Mouse (Mus musculus) kidney, adult 2 months (tissue): ENCODE measurements around the gene Tfip11. TPM values are rescaled to one million over a fixed set of nuclear protein-coding genes. Genes with fewer than 3 reads are reported as not detected.
A peak's percentile ranks its signal among the peaks of the same experiment; 100 is the strongest.

ENCODE experiments used
- DNase-seq: peaks from one replicate; pipeline ENCODE4 v3.0.0; 2021
- H3K27ac ChIP-seq: fragments of 200-500 bp; 2 replicates; pipeline ENCODE4 v1.5.1; 2012; ENCODE audit warnings: low read depth, low read length, control low read depth, inconsistent platforms; ENCODE audit not compliant: insufficient read depth
- H3K27me3 ChIP-seq: fragments of 200-500 bp; replicated peaks from 2 replicates; pipeline ENCODE4 v1.6.1; 2012; ENCODE audit warnings: mild to moderate bottlenecking, moderate library complexity, low read length, inconsistent platforms; ENCODE audit not compliant: control insufficient read depth, insufficient read depth
- H3K36me3 ChIP-seq: fragments of 200-500 bp; 2 replicates; pipeline ENCODE4 v1.6.1; 2012; ENCODE audit warnings: mild to moderate bottlenecking, moderate library complexity, low read length, inconsistent platforms; ENCODE audit not compliant: control insufficient read depth, insufficient read depth
- H3K4me1 ChIP-seq: fragments of 200-500 bp; 2 replicates; pipeline ENCODE4 v1.6.1; 2011; ENCODE audit warnings: low read length; ENCODE audit not compliant: control insufficient read depth, insufficient read depth
- H3K4me3 ChIP-seq: fragments of 200-500 bp; 2 replicates; pipeline ENCODE4 v1.5.1; 2011; ENCODE audit warnings: mild to moderate bottlenecking, low read depth, low read length, control low read depth; ENCODE audit not compliant: insufficient read depth
- CTCF ChIP-seq: fragments of 200-500 bp; conservative IDR thresholded peaks from 2 replicates; pipeline ENCODE4 v1.5.1; 2011; ENCODE audit warnings: low read depth, mild to moderate bottlenecking, control low read depth, low read length, moderate library complexity, mixed read lengths; ENCODE audit not compliant: insufficient read depth, insufficient read length
- POLR2A ChIP-seq: fragments of 200-500 bp; IDR thresholded peaks from one replicate; pipeline ENCODE4 v1.6.1; 2011; ENCODE audit warnings: low read depth, low read length, control low read depth
- WGBS: fragments of 180-500 bp; shearing (Covaris S2); methylation state at CpG from one replicate; pipeline ENCODE4 v1.1.7; 2018; 5-methylcytosine and 5-hydroxymethylcytosine counted together
- polyA plus RNA-seq: library from polyadenylated mRNA; depleted of rRNA; stranded (reverse); fragments of >200 nt; gene quantifications from 2 replicates; pipeline ENCODE4 v1.2.3, GENCODE M21; 2012

The Tfip11 gene
- polyA plus RNA-seq, 1 experiment, result 26.7 TPM

DNA sequence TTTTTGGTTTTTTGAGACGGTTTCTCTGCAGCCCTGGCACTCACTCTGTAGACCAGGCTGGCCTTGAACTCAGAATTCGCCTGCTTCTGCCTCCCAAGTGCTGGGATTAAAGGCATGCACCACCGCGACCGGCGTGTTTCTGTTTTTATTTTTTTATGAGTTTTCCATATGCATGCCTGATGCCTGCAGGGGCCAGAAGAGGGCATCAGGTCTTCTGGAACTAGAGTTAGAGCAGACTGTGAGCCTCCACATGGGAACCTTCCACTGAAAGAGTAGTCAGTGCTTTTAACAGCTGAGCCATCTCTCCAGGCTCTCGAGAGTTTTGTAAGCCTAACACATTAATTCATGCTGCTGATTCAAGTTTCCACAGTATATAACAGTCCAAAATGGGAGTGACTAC is 13.1 kb downstream of the Tfip11 start:
- WGBS, result 52% methylated on average over 7 of the region's 7 CpGs
- H3K36me3 ChIP-seq, result peaks cover 5% of the 10 kb centered on the region; the same call in 1 of the 2 replicates
- H3K4me3 ChIP-seq, result no peak overlapping the region
- H3K27ac ChIP-seq, result no peak overlapping the region
- no peaks in the 10 kb centered on the region for H3K27me3 ChIP-seq
- DNase-seq, result no peak
- peaks cover 9% of the 10 kb centered on the region; the same call in 1 of the 2 replicates for H3K4me1 ChIP-seq
- TF ChIP-seq CTCF, result no peak
- TF ChIP-seq POLR2A, result no peak

DNA sequence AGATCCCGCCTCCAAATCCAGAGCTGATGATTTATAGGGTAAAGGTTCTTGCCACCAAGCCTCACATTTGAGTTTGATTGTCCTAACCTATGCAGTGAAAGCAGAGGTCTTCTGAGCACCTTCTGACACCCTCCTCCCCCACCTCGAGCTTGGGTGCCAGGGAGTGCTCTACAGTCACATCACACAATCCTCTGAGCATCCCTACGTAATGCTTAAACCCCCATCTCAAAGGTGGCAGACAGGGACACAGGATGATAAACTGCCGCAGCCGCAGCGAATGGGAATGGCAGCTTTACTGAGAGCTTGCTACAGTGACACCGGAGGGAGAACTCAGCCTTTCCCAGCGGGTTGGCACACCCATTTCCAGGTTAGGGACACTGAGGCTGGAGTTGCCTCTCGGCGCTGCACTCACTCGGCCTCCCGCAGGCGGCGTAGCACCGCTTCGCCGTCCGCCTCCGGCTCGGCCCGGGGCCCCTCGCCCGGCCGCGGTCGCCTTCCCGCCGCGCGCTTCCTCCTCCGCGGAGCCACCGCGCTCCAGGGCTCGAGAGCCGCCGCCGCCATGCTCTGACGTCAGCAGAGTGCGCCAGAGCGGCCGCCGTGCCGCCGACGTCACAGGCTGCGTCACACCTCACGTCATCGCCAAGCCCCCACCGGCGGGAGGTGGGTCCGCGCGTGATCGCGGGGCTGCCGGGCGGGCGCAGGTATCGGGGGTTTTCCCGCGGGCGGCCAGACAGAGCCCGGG is 16.5 kb downstream of the Tfip11 start, which contains the start of the genes Srrd and Hps4:
Gene Srrd (minus strand): TSS at position 578 of the 742 bp plus-strand sequence.
Gene Hps4 (plus strand): TSS at position 621 of the 742 bp plus-strand sequence.
- H3K36me3 ChIP-seq, result no peaks in the 10 kb centered on the region
- TF ChIP-seq CTCF (no peak), POLR2A (no peak)
- peak; percentile 87 for DNase-seq
- H3K27ac ChIP-seq, result no peak within 1 kb of the TSS
- H3K27me3 ChIP-seq, result no peaks in the 10 kb centered on the region
- peaks cover 12% of the 10 kb centered on the region; the same call in 1 of the 2 replicates for H3K4me1 ChIP-seq
- peak within 1 kb of the TSS; percentile 68 for H3K4me3 ChIP-seq
- WGBS, result 1% methylated on average over 64 of the region's 64 CpGs

DNA sequence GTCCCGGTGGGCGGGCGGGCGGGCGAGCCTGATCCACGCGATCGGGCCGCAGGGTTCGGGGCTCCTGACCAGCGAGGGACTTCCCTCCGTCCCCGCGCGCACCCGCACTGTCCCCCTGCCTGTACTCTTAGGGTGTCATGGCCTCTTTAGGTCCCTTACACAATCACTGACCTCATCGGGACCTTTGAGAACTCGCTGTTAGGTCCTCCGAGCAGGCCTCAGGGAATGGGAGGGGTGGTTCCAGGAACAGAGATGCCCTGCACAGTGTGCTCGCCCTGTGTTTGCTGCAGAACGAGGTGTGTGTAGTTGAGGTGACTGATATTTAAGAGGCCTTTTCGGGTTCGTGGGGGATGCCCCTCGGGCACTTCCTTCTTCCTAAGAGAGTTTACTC is 17.0 kb downstream of the Tfip11 start:
- Histone ChIP-seq H3K27ac (no peak overlapping the region), H3K36me3 (no peaks in the 10 kb centered on the region), H3K4me1 (peaks cover 12% of the 10 kb centered on the region; the same call in 1 of the 2 replicates), H3K27me3 (no peaks in the 10 kb centered on the region), H3K4me3 (peak overlapping the region; percentile 68)
- no peak for DNase-seq
- under 1% methylated on average over 24 of the region's 24 CpGs for WGBS
- TF ChIP-seq POLR2A, result no peak
- no peak for TF ChIP-seq CTCF

DNA sequence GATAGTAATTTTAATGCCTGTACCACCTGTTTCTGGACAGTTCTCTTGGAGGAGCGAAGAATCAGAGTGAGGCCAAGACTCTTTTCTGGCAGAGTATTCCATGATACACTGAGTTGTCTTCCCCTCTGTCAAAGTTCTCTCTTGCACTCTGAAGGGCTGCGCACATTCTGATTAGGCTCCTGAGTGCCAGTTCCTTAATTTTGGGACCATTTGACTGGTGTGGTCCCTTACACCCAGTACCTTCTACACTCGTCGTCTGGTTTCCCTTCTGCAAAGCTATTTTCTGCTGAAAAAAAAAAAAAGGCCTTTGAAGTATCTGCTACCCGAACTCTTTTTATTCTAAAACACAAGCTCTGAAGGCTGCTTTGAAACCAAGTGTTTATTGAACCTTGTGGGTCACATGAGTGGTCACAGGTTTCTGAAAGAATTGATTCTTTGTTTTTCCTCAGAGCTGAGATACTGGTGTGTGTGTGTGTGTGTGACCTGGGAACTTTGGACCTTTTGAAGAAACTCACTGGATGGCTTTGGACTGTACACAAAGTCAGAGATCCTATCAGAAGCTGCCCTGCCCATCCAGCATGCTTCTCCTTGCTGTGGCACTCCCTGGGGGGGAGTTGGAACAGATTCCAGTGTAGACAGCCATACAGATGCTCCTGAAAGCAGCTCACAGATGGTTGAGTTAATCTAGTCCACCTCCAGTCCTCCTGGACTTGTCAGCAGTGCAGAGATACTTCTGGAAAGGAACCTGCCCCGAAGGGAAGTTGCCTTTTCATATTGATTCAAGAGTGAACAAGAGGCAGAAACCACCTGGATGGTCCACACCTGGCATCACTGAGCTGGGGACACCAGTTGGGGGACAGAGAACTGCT is 18.2 kb downstream of the Tfip11 start:
- peaks cover 12% of the 10 kb centered on the region; the same call in 1 of the 2 replicates for H3K4me1 ChIP-seq
- DNase-seq, result peak; percentile 62
- H3K36me3 ChIP-seq, result no peaks in the 10 kb centered on the region
- H3K27me3 ChIP-seq, result no peaks in the 10 kb centered on the region
- no peak for TF ChIP-seq CTCF
- TF ChIP-seq POLR2A, result no peak
- H3K4me3 ChIP-seq, result no peak overlapping the region
- WGBS, result 68% methylated on average over 6 of the region's 6 CpGs
- no peak overlapping the region for H3K27ac ChIP-seq

DNA sequence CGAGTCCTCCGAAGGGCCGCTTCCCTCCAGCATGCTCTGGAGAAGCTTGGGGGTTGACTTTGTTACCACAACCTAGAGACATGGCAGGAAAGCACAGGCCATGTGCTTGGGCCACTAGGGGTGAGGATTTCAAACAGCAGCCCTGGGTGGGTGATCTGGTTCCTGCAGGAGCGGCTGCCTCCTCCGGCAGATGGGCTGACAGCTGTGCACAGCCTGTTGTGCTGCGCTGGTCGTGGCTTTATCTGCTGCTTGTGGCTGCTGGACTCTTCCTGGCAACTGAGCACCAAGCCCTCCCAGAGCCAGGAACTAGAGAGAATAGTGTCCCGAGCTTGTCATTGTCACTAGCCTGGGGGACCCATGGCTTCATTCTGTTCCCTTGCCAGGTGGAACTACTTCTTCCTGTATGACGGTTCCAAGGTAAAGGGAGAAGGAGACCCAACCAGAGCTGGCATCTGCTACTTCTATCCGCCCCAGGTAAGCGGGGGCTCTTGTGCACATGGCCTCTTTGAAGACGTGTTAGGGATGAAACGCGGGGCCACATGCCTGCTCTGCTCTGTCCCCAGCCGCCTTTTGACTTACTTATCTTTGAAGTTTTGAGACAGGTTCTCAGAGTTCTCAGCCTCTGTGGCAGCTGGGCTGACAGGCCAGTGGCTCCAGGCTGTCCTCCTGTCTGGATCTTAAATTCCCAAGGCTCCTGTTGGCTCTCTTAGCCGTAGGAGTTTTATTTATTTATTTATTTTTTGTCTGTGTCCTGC is 20.2 kb downstream of the Tfip11 start:
- H3K4me3 ChIP-seq, result no peak overlapping the region
- peaks cover 12% of the 10 kb centered on the region; the same call in 1 of the 2 replicates for H3K4me1 ChIP-seq
- no peak overlapping the region for H3K27ac ChIP-seq
- H3K36me3 ChIP-seq, result no peaks in the 10 kb centered on the region
- no peak for DNase-seq
- WGBS, result 84% methylated on average over 16 of the region's 16 CpGs
- TF ChIP-seq CTCF (no peak), POLR2A (no peak)
- H3K27me3 ChIP-seq, result no peaks in the 10 kb centered on the region

DNA sequence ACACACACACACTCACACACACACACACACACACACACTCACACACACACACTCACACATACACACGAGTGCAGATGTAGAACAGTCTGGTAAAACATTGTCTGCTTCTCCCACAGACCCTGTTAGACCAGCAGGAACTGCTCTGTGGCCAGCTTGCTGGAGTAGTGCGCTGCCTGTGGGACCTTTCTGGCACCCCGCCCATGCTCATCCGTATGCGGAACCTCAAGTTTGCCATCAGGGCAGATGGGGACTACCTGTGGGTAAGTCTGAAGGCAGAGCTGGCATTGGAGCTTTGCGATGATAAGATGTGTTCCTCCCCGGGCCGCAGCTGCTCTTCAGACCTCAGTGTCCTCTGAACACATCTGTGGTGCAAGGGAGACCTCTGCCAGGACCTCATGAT is 23.0 kb downstream of the Tfip11 start:
- H3K4me1 ChIP-seq, result 0 out of 2 replicates have a peak, but pooled peaks cover 3% of the 10 kb centered on the region

DNA sequence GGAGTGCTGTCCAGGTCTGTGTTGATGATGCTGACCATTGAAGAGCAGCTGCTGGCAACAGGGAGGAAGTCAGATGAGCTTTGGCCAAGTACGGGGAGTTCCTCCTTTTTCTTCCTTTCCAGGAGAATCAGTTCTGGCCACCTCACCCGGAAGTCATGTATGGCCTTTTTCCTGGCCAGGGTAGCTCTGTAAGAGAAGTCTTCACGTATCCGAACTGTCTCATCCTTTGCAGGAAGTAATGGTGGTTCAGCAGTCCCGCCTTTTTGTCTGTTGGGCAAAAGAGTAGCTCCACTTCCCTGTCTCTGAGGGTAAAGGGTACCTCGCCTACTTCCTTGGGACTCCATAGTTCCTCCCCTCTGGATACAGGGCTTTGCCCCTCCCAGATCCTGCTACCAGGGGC is 29.3 kb downstream of the Tfip11 start:
- H3K4me1 ChIP-seq, result no peaks in the 10 kb centered on the region
- H3K27ac ChIP-seq, result no peak overlapping the region
- no peaks in the 10 kb centered on the region for H3K27me3 ChIP-seq
- peak; percentile 19 for DNase-seq
- TF ChIP-seq POLR2A, result no peak
- no peak for TF ChIP-seq CTCF
- WGBS, result 72% methylated on average over 6 of the region's 6 CpGs
- H3K36me3 ChIP-seq, result no peaks in the 10 kb centered on the region; the same call in 1 of the 2 replicates
- no peak overlapping the region for H3K4me3 ChIP-seq

More for the DNA sequence above, 23.0 kb downstream of the Tfip11 start:
- Histone ChIP-seq H3K27ac (no peak overlapping the region), H3K36me3 (no peaks in the 10 kb centered on the region; the same call in 1 of the 2 replicates), H3K27me3 (no peaks in the 10 kb centered on the region), H3K4me3 (no peak overlapping the region)
- TF ChIP-seq POLR2A (no peak), CTCF (no peak)
- 83% methylated on average over 8 of the region's 8 CpGs for WGBS
- no peak for DNase-seq
